Mouse (Mus musculus) adrenal gland, postnatal 36 days (tissue): ENCODE data around the gene Gm13420. TPM values are rescaled to one million over a fixed set of nuclear protein-coding genes. Genes with fewer than 3 reads are reported as not detected.
"Not testable (repeated sequence)": the region's sequence is repeated elsewhere in the genome, so short reads cannot be mapped to it uniquely, and the experiment has no call there.

Experiments
- DNase-seq, 2 experiments: peaks; one replicate each; pipeline ENCODE4 v3.0.0; 2021; ENCODE audit warnings: mixed read lengths in 1 of 2
- long read RNA-seq, 2 experiments: library from polyadenylated mRNA; stranded (forward); transcript quantifications; one replicate each; pipeline ENCODE4 v2.0.0; 2021; ENCODE audit warnings: borderline sequencing depth in 2 of 2
- total RNA-seq, 2 experiments: library from RNA; stranded (reverse); gene quantifications; 2 replicates each; pipeline ENCODE4 v1.2.3; 2021

Gene Gm13420
- total RNA-seq, result not detected
- long read RNA-seq, experiment 1, result 0 reads
- long read RNA-seq, experiment 2, result 0 reads

- no peak for DNase-seq
Measured at GRCm38 (mm10) chr2:29751497-29751896, at the start of gene Gm13420. Gm13420 (minus strand) TSS chr2:29751685.

DNA sequence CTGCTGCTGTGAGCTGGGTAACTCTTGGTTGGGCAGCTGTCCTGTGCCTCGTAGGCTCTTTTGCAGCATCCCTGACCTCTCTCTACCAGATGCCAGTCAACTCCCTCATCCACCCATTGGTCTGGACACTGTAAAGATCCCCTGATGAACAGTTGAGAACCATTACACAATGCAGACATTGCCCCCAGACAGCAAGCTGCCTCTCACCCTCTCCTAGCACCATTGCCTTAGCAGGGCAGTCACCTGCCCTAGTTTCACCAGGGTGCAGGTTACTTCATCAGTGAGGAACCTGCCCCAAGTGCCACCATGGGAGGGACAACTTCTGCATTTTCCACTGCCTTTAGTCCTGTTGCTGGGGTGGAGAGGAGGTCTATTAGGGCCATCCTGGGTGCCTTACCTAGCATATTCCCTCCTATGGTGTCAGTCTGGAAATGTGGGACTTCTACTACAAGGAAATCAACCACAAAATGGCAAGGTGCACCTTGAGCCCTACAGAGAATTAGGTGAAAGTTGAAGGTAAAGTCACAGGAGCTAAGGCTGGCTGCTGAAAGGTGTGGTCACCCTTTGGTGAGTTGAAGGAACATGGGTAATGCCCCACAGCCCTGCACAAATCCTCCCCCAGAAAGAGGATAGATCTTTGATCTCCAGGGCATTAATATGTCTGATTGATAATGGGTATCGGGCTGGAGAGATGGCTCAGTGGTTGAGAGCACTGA lies 41.4 kb upstream of the Gm13420 start:
- DNase-seq, result no peak

- peak; percentile 91 to 92 for DNase-seq
Measured at GRCm38 (mm10) chr2:29787937-29788681, 36.6 kb upstream of the Gm13420 start, which contains the start of gene Trub2. Trub2 (minus strand) TSS chr2:29788502.

- DNase-seq, result peak; percentile 89 to 91
Measured at GRCm38 (mm10) chr2:29787104-29787917, 35.8 kb upstream of the Gm13420 start, which contains the start of gene Coq4. Coq4 (plus strand) TSS chr2:29787493.

DNA sequence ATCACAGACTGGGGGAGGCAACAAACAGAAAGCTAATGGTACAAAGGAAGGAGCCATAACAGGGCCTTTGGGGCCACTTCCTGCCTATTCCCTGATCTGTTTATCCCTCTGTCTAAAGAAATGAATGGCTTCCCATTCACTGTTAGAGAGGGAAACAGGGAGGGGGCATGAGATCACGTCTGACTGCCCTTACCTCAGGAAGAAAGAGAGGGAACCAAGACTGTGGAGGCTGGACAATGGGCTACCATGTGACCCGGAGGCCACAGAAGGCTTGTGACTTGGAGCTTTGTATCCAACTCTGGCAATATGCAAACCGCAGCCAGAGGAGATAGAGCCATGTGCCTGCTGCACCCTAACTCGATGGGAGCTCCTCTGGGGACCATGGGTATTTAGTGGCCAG lies 32.8 kb upstream of the Gm13420 start:
- no peak for DNase-seq

- not testable (repeated sequence) for DNase-seq
Measured at GRCm38 (mm10) chr2:29781256-29781655, 29.8 kb upstream of the Gm13420 start.

DNA sequence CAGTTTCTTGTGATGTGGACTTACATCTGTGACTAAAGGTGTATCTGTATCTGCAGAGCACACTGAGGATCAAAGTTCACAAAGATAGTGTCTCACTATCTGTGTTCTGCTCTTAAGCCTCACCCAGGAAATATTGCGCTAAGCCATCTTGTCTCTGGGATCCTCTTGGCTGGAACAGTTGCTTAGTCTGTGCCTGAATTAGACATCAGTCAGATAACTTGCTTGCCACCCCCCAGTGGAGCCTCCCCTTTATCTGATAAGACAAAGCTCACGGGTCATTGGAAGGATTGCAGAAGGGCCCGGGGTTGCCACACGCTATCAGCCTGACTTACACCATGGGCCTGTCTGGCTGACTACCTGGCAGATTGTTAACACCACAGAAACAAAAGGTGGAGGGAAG lies 21.8 kb upstream of the Gm13420 start:
- no peak for DNase-seq

DNA sequence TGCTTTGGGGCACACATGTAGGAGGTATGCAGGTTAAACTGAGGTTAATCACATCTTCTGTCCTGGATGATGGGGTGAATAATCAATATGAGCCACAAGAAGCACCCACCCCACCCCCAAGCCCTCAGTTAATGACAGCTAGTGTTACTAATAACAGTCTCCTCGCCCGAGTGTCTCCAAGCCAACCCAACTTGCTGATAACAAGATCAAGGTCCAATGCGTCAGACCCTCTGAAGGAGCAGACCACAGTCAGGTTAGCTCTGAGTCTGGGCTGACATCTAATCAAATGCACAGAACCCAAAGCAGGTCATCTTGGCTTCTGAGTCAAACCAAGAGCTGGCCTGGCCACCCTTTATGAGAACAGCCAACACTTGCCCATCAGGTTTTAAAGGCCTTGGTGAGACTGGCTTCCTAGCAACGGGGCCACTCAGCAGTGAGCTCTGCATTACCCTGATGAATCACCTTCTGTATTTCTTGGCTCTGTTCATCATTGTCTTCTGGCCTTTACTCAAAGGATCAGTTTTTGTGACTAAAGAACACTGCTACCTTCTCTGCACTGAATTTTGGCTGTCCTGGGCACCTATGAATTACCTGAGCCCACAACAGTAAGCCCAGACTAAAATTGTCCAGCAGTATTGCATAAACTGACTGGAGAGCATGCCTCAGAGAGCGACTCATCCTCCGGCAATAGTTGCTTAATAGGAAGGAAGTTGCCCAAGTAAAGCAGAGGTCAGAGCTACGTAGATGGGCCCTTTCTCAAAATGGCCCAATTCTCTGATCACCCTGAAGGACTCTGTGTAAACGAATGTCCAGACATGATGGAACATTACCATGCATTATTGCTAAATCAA lies 20.4 kb upstream of the Gm13420 start:
- DNase-seq, result peak; percentile 61

DNA sequence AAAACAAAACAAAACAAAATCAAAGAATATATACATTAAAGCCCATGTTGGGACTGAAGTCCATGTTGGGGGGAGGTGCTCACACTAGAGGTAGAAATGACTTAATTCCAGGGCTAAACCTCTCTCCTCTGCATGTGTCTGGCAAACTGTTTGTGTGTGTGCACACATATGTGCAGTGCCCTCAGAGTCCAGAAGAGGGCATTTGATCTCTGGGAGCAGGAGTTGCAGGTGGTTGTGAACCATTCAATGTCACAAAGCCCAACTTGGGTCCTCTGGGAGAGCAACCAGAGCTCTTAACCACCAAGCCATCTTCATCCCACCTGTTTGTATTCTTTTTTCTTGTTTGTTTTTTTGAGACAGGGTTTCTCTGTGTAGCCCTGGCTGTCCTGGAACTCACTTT lies 18.7 kb upstream of the Gm13420 start:
- DNase-seq, result no peak

DNA sequence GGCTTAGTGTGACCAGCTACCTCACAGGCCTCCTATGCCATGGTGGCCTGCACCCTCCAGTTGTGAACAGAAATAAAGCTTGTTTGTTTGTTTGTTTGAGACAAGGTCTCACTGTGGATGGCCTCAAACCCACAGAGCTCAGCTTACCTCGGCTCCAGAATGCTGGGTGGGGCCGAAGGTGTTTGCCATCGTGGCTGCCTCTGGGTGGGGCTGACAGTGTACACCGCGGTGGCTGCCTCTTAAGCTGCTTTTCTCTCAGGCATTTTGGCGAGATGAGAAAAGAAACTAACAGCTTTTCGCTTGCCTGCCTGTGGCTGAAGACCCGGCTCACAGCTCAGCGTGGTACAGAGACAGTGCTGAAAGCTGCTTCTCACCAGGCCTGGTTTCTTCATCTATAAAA lies 17.4 kb upstream of the Gm13420 start:
- no peak for DNase-seq

DNA sequence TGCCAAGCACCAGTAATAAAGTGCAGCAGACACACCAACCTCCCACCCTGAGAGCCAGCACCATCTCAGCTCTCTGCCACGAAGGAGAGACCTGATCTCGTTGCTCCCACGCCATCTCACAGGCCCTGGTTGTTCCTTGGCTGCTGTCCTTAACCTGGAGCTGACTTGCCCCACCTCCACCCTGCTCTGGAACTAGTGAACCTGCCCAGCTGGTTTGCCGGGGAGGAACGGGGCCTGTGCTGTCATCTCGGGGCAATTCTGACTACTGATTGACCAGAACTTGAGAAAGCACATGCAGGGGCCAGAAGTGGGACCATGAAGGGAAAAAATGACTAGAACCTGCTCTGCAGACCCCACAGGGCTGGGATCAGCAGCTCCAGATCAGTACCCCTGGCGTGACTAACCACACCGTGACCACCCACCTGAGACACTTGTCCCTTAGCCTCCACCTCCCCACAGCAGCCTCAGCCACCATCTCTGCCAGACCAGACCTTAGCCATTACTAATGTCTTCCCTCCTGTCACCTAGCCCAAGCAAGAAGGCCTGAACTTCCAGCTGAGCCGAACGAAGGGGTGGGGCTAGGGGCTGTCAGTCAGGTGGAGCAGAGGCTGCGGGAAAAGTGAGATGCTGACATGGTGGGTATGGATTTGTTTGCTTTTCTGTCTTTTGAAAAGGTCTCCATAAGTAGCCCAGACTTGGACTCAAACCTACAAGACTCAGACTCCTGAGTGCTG lies 16.7 kb upstream of the Gm13420 start:
- DNase-seq, result no peak

DNA sequence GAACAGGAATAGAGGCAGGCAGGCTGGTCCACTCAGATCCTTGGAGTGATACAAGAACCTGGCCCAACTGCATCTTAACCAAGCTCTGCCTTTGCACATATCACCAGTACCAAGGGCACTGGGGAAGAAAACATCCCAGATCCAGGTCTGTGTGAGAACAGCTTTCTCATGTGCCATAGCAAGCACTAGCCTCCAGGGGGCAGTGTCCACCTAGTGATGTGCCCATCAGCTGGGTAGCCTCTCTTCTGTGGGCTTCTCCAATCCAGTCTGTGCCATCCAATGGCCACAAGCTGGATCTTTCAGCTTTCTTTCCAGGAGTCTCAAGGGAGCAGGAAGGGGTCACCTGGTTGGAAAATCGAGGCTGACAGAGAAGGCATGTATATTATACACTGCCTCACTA lies 13.3 kb upstream of the Gm13420 start:
- DNase-seq, result peak; percentile 83 to 85

GRCm38 (mm10) chr2:29755693-29756092 lies 4.2 kb upstream of the Gm13420 start:
- DNase-seq, result no peak

DNA sequence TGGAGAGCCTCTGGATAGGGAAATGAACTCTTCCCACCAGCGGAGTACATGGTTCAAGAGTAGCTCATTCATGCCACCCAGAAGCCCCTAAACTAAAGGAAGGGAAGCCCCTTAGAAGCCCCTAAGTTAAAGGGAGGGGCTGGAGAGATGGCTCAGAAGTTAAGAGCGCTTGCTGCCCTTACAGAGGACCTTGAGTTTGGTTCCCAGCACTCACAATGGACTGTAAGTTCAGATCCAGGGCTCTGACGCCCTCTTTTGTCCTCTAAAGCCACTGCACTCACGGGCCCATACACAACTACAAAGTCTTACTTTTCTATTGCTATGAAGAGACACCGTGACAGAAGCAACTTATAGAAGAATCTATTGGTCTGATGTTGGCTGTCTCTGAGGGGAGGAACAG lies 912 bp upstream of the Gm13420 start:
- DNase-seq, result no peak

- DNase-seq, result no peak
Measured at GRCm38 (mm10) chr2:29748499-29748898, 3.0 kb downstream of the Gm13420 start.

GRCm38 (mm10) chr2:29747852-29748251 lies 3.6 kb downstream of the Gm13420 start:
- DNase-seq, result peak in 1 of 2 experiments; percentile 29

GRCm38 (mm10) chr2:29747188-29747782 lies 4.2 kb downstream of the Gm13420 start:
- no peak for DNase-seq

DNA sequence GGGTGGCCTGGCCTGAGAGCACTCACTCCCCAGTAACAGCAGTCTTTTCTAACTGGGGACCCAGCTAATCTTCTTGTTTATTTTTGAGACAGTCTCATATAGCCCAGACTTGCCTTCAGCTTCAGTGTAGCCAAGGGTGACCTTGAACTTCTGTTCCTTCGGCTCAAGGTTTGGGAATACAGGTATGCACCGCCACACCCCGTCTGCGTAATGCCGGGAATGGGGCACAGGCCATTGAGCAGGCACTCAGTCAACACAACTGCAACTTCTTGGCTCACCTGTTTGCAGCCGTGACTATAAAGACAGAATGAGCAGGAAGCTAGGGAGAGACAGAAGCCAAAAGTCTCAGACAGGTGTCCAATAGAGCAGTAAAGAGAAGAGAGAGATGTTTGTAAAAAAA lies 7.2 kb downstream of the Gm13420 start:
- no peak for DNase-seq

DNA sequence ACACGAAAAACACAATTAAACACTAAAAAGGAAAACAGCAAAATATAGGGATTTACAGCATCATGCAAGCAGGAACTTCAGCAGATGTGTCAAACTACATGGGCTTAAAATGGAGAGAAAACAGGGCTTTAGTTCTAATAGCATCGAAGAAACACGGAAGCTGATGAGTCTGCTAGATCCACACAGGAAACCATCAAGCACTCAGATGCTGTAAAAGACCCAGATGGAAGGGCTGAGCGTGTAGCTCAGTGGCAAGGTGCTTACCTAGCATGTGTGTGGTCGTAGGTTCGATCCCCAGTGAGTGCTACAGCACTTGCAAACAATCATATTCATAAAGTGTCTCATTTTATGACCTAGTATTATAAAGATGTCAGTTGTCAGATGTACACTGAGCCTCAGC lies 10.3 kb downstream of the Gm13420 start:
- no peak for DNase-seq

DNA sequence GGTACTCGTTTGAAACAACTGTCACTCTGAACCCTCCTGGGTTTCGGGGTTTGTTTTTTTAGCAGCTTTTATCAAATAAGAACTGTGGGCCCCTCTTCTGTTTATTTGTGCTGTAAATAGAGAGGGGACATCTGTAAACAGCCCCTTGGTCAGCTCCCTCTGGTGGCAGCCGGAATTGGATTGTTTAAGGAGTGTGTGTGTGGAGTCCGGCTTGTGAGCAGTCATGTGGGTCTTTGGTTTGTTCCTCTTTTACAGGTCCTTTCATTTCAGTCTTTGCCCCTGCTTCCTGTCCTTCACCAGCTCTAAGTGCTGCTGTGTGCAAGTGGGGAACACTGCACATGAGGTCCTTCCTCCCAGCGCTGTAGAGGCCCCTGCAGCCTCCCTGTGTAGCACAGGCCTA lies 12.1 kb downstream of the Gm13420 start:
- DNase-seq, result no peak
